Mouse (Mus musculus): Measurements from ENCODE around the gene Dagla. TPM values are rescaled to one million over a fixed set of nuclear protein-coding genes. Genes with fewer than 3 reads are reported as not detected.

Gene Dagla
- total and polyA plus RNA-seq, 2 experiments from 2014 or later: 0.60 to 0.92 TPM

DNA sequence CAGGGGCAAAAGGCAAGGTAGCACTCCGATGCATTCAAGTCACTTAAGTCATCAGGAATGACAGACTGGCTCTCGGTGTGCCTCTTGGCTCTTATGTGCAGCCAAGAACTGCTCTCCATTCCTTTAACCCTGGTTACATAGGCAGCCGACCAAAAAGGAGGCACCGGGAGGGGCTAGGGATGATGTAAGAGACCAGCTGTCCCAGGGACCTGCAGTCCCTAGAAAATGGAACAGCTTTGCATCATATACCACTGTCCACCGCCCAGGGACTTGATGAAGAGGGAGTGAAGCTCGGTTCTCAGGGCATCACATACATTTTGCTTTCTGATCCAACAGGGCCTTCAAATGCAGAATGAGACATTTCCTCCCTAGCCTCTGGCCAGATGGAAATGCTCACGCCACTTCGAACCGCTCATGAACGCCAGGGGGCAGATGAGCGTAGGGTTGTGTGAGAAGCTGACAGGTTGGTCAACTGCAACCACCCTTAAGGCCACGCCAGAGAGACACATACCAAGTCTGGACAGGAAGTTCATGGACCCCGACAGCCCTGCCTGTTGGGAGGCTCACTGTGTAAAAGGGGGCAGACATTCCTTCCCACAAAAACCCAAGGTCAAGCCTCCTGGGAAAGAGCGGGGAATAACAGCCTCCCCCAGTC lies 38.4 kb downstream of the Dagla start:
- Histone ChIP-seq H3K9ac (replicated peaks; ENCODE audit: low read depth, low read length) (no peak overlapping the region), H3K9me3 (replicated peaks; ENCODE audit: control insufficient read depth, low read length) (no peaks in the 10 kb centered on the region), H3K36me3 (replicated peaks; ENCODE audit: control insufficient read depth, insufficient read depth, low read length) (no peaks in the 10 kb centered on the region), H3K27me3 (ENCODE audit: control insufficient read depth, insufficient read depth, low read length) (peaks cover 10% of the 10 kb centered on the region), H3K4me1 (ENCODE audit: control insufficient read depth, insufficient read depth) (peaks cover 8% of the 10 kb centered on the region), H3K4me3 (ENCODE audit: low read depth, low read length) (no peak overlapping the region), H3K27ac (ENCODE audit: low read depth) (0 out of 2 replicates have a peak overlapping the region, but pooled peaks have one; percentile 30), H3K4me2 (ENCODE audit: low read depth, low read length) (peak overlapping the region; percentile 20; the same call in 1 of the 2 replicates)
- TF ChIP-seq EP300 (IDR thresholded peaks at IDR 0.05; ENCODE audit: low read depth): no peak
- TF ChIP-seq CTCF (IDR thresholded peaks at IDR 0.05; ENCODE audit: low read depth): peak; percentile 92
- 20% methylated on average over 14 of the region's 14 CpGs for WGBS
- ATAC-seq (ENCODE audit: insufficient read depth, low read depth): peak; percentile 80
- peak; percentile 76 for DNase-seq (ENCODE audit: low spot score)

DNA sequence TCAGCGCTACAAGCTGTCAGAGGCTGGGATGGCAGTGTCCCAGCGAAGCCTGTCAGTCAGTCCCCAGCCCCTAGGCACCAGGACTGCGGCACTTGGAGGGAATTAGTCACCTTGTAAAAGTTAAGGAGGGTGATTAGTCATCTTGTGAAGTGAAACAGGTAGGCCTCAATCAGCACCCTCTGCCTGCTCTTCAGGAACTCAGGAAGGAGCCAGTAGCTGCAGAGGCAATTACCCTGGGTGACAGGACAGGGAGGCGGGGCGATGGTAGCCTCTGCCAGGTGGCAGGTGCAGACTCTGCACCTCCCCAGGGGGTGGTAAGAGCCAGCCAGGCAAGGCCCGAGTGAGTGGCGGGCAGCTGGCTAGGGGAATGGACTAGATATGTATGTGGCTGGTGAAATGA lies 43.3 kb downstream of the Dagla start:
- H3K36me3 ChIP-seq (replicated peaks; ENCODE audit: control insufficient read depth, insufficient read depth, low read length): no peaks in the 10 kb centered on the region
- DNase-seq (ENCODE audit: low spot score) (no peak), ATAC-seq (ENCODE audit: insufficient read depth, low read depth) (no peak)
- H3K4me3 ChIP-seq (ENCODE audit: low read depth, low read length): no peak overlapping the region
- H3K9me3 ChIP-seq (replicated peaks; ENCODE audit: control insufficient read depth, low read length): no peaks in the 10 kb centered on the region
- H3K9ac ChIP-seq (replicated peaks; ENCODE audit: low read depth, low read length): no peak overlapping the region
- no peaks in the 10 kb centered on the region for H3K4me1 ChIP-seq (ENCODE audit: control insufficient read depth, insufficient read depth)
- TF ChIP-seq EP300 (IDR thresholded peaks at IDR 0.05; ENCODE audit: low read depth): no peak
- no peak for TF ChIP-seq CTCF (IDR thresholded peaks at IDR 0.05; ENCODE audit: low read depth)
- no peak overlapping the region for H3K4me2 ChIP-seq (ENCODE audit: low read depth, low read length)
- H3K27ac ChIP-seq (ENCODE audit: low read depth): no peak overlapping the region
- WGBS: 59% methylated on average over 7 of the region's 7 CpGs
- H3K27me3 ChIP-seq (ENCODE audit: control insufficient read depth, insufficient read depth, low read length): peaks cover 14% of the 10 kb centered on the region

DNA sequence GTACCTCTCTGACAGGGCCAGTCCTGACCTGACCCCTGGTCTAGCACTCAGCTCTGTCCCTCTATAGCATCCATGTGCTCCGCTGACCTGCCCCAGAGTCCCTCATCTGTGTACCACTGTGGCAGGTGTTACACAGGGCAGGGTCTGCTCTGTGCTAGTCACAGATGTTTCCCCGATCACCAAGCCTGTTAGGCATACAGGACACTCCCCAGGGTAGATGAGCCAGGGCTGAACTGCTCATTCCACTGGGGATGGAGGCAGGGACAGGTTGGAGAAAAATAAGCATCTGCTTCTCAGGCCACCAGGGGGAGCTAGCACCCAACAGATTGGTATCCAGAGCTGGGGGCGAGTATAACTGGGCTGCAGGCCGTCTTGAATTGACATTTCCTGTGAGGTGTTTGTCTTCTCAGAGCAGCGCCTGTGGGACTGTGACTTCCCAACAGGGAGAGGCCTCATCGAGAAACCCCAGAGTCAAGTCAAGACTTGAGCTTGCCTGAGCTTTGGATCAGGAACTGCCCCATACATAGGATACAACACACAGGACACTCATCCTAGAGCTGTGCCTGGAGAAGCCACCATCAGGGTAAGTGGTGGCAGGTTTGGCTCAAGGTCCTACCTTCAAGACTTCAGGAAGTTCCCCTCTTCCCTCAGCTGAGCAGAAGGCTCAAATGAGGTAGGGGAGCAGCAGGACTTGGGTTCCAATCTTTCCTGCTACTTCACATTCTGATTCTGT lies 46.2 kb downstream of the Dagla start:
- Histone ChIP-seq H3K27me3 (ENCODE audit: control insufficient read depth, insufficient read depth, low read length) (peaks cover 12% of the 10 kb centered on the region), H3K4me2 (ENCODE audit: low read depth, low read length) (no peak overlapping the region), H3K27ac (ENCODE audit: low read depth) (no peak overlapping the region), H3K9me3 (replicated peaks; ENCODE audit: control insufficient read depth, low read length) (no peaks in the 10 kb centered on the region), H3K4me1 (ENCODE audit: control insufficient read depth, insufficient read depth) (no peaks in the 10 kb centered on the region), H3K4me3 (ENCODE audit: low read depth, low read length) (no peak overlapping the region), H3K36me3 (replicated peaks; ENCODE audit: control insufficient read depth, insufficient read depth, low read length) (no peaks in the 10 kb centered on the region), H3K9ac (replicated peaks; ENCODE audit: low read depth, low read length) (no peak overlapping the region)
- peak; percentile 79 for DNase-seq (ENCODE audit: low spot score)
- ATAC-seq (ENCODE audit: insufficient read depth, low read depth): peak; percentile 75
- TF ChIP-seq EP300 (IDR thresholded peaks at IDR 0.05; ENCODE audit: low read depth): no peak
- peak; percentile 87 for TF ChIP-seq CTCF (IDR thresholded peaks at IDR 0.05; ENCODE audit: low read depth)
- WGBS: 19% methylated on average over 6 of the region's 6 CpGs

GRCm38 (mm10) chr19:10248128-10248527 lies 56.5 kb downstream of the Dagla start:
- no peak overlapping the region for H3K4me3 ChIP-seq (ENCODE audit: low read depth, low read length)
- WGBS: 21% methylated on average over 20 of the region's 20 CpGs
- 0 out of 2 replicates have a peak, but pooled peaks cover 4% of the 10 kb centered on the region for H3K4me1 ChIP-seq (ENCODE audit: control insufficient read depth, insufficient read depth)
- ATAC-seq (ENCODE audit: insufficient read depth, low read depth) (peak; percentile 37; the same call in 1 of the 2 replicates), DNase-seq (ENCODE audit: low spot score) (no peak)
- H3K27me3 ChIP-seq (ENCODE audit: control insufficient read depth, insufficient read depth, low read length): peaks cover 8% of the 10 kb centered on the region; the same call in 1 of the 2 replicates
- TF ChIP-seq CTCF (IDR thresholded peaks at IDR 0.05; ENCODE audit: low read depth) (no peak), EP300 (IDR thresholded peaks at IDR 0.05; ENCODE audit: low read depth) (no peak)
- no peaks in the 10 kb centered on the region for H3K36me3 ChIP-seq (replicated peaks; ENCODE audit: control insufficient read depth, insufficient read depth, low read length)
- no peak overlapping the region for H3K4me2 ChIP-seq (ENCODE audit: low read depth, low read length)
- no peak overlapping the region for H3K27ac ChIP-seq (ENCODE audit: low read depth)
- no peak overlapping the region for H3K9ac ChIP-seq (replicated peaks; ENCODE audit: low read depth, low read length)
- no peaks in the 10 kb centered on the region for H3K9me3 ChIP-seq (replicated peaks; ENCODE audit: control insufficient read depth, low read length)

DNA sequence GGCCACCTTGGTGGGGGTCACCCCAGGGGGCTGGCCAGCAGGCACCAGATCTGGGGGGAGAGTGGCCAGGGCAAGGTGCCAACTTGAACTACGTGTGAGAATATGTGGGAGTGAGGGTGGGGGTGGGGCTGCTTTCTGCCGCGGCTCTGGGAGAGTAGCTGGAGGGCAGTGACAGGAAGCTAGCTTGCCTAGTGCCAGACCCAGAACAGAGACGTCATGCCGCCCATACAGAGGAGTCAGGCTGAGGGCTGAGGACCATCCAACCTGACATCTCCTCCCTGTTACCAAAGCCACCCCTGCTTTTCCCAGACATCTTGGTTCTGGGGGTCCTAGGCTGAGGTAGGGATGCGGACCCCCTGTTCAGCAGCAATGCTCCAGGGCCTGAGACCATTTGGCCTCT lies 57.5 kb downstream of the Dagla start:
- Histone ChIP-seq H3K4me3 (ENCODE audit: low read depth, low read length) (no peak overlapping the region), H3K4me1 (ENCODE audit: control insufficient read depth, insufficient read depth) (0 out of 2 replicates have a peak, but pooled peaks cover 4% of the 10 kb centered on the region), H3K27ac (ENCODE audit: low read depth) (no peak overlapping the region), H3K9ac (replicated peaks; ENCODE audit: low read depth, low read length) (no peak overlapping the region), H3K36me3 (replicated peaks; ENCODE audit: control insufficient read depth, insufficient read depth, low read length) (no peaks in the 10 kb centered on the region), H3K27me3 (ENCODE audit: control insufficient read depth, insufficient read depth, low read length) (peaks cover 8% of the 10 kb centered on the region; the same call in 1 of the 2 replicates), H3K9me3 (replicated peaks; ENCODE audit: control insufficient read depth, low read length) (no peaks in the 10 kb centered on the region), H3K4me2 (ENCODE audit: low read depth, low read length) (no peak overlapping the region)
- no peak for TF ChIP-seq EP300 (IDR thresholded peaks at IDR 0.05; ENCODE audit: low read depth)
- 24% methylated on average over 6 of the region's 6 CpGs for WGBS
- ATAC-seq (ENCODE audit: insufficient read depth, low read depth) (no peak), DNase-seq (ENCODE audit: low spot score) (no peak)

Data from heart, postnatal 0 days (tissue).